Mouse (Mus musculus) gastrocnemius, postnatal 14 days (tissue): Measurements from ENCODE around the gene Fign. TPM values are rescaled to one million over a fixed set of nuclear protein-coding genes. Genes with fewer than 3 reads are reported as not detected.

Source experiments
- DNase-seq: peaks from one replicate; pipeline ENCODE4 v3.0.0; 2021; ENCODE audit warnings: mixed read lengths
- intact Hi-C: fragments of 180-260 bp; cut with DNase I; formaldehyde crosslinking; loops from one replicate; pipeline ENCODE4 v1.15.1; 2025; ENCODE audit warnings: low total_unique reads
- total RNA-seq, 2 experiments: library from RNA; stranded (reverse); gene quantifications; 2 replicates each; pipeline ENCODE4 v1.2.3; 2021

The Fign gene
- total RNA-seq, 2 experiments from 2014 or later: 0.95 to 2.6 TPM

GRCm38 (mm10) chr2:64069950-64070695, 27.7 kb downstream of the Fign start:
- intact Hi-C loops: no loop called here
- no peak for DNase-seq

GRCm38 (mm10) chr2:64065511-64065910, 32.3 kb downstream of the Fign start:
- no peak for DNase-seq
- intact Hi-C loops: no loop called here

GRCm38 (mm10) chr2:64059477-64059876, 38.4 kb downstream of the Fign start:
- no peak for DNase-seq
- intact Hi-C loops: no loop called here

DNA sequence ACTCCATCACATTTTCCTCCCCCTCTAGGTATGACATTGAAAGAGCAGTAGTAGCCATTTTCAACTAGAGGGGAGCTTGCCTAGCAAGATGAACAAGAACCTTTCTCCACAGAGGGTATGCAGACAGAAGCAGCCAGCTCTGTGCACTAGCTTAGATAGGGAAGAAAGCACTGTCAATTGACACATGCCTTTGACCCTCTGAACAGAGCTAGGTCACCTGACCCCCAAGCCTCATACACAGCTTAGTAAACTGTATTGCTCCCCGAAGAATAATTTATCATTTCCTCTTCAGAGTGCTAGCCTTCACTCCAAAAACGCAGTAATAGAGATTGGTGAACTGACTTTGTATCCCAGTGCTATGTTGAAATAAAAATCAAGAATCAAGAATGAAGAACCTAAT, 49.7 kb downstream of the Fign start:
- intact Hi-C loops: no loop called here

DNA sequence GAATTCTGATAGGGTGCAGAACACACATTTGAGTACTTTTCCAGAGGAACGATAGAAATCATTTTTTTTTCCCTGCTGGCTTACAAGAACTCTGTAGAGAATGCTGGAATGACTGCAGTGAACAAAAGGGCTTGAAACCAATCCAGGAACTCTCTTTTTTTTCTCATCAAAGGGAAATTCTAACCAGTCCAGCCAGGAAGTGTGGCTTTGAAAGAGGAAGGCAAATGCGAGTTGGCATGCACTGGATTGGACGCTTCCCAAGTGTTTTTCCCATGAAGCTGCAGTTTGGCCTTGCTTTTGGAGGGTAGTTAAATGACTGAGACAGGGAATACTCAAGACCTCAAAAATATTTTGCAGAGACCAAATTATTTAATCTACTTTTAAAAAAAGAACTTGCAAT, 54.7 kb downstream of the Fign start:
- peak; percentile 48 for DNase-seq
- intact Hi-C loops: no loop called here

More for the DNA sequence above, 49.7 kb downstream of the Fign start:
- no peak for DNase-seq

- intact Hi-C loops: no loop called here
- no peak for DNase-seq
Observed at GRCm38 (mm10) chr2:64035393-64035792, 62.4 kb downstream of the Fign start.

DNA sequence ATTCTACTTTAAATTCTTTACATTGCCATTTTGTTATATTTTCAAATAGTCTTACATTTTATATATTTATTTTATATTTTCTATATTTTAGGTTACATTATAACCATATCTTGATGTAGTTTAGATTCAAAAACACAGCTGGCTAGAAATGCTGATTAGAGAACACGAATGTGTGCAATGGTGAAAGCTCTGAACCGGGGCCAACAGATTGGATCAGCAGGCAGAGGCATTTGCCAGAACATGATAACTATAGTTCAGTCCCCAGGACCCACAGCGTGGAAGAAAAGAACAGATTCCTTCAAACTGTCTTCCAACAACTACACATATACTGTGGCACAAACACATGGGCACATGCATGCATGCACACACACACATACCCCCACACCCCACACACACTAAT, 64.0 kb downstream of the Fign start:
- intact Hi-C loops: no loop called here
- DNase-seq: no peak

GRCm38 (mm10) chr2:64025961-64026360, 71.9 kb downstream of the Fign start:
- intact Hi-C loops: no loop called here
- no peak for DNase-seq

GRCm38 (mm10) chr2:63994304-63995023, 103.4 kb downstream of the Fign start:
- intact Hi-C loops: no loop called here
- DNase-seq: no peak

- intact Hi-C loops: no loop called here
- no peak for DNase-seq
Observed at GRCm38 (mm10) chr2:63985426-63985825, 112.4 kb downstream of the Fign start.

GRCm38 (mm10) chr2:63982351-63982751, 115.5 kb downstream of the Fign start:
- intact Hi-C loops: no loop called here

GRCm38 (mm10) chr2:63981449-63981848, 116.4 kb downstream of the Fign start:
- DNase-seq: no peak
- intact Hi-C loops: no loop called here

More at GRCm38 (mm10) chr2:63982351-63982751, 115.5 kb downstream of the Fign start:
- no peak for DNase-seq

GRCm38 (mm10) chr2:63969633-63970032, 128.2 kb downstream of the Fign start:
- DNase-seq: no peak
- intact Hi-C loops: no loop called here

- no peak for DNase-seq
- intact Hi-C loops: no loop called here
Observed at GRCm38 (mm10) chr2:63931041-63931440, 166.8 kb downstream of the Fign start.

- DNase-seq: no peak
- intact Hi-C loops: no loop called here
Observed at GRCm38 (mm10) chr2:63926481-63927097, 171.2 kb downstream of the Fign start.

DNA sequence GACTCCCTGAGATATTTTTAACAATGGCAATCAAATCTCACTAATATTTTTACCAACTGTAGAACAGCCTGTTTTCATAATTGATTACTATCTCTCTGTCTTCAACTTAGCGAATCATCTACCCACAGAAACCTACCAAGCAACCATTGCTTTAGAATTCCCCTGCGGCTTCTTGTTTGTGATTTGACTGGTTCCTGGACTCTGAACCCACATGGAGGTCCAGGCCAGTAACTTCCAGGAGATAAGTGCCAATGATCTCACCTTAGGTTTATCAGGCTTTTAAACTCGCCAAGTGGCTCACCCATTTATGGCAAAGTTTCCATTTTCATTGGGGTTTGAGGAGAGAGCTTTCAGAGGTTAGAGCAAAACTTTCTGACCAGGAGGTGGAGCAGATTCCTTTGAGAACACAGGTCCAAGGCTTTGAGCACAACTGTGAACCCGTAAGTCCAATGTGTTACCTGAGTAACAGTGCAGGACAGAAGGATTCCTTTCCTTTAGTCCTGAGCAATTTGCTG, 172.1 kb downstream of the Fign start:
- intact Hi-C loops: no loop called here
- no peak for DNase-seq
